Mouse (Mus musculus) 416B (cell line): ENCODE measurements around the gene Ascl5.

Source experiments
- DNase-seq: peaks from one replicate; pipeline ENCODE4 v3.0.0; 2011; ENCODE audit warnings: low read depth

Ascl5 gene

GRCm38 (mm10) chr1:136051465-136051864, 861 bp downstream of the Ascl5 start:
- peak; percentile 48 for DNase-seq

- no peak for DNase-seq
Measured at GRCm38 (mm10) chr1:136052547-136052946, 1.9 kb downstream of the Ascl5 start, which contains the start of gene Cacna1s. Cacna1s (plus strand) TSS chr1:136052750.

- no peak for DNase-seq
Measured at GRCm38 (mm10) chr1:136055771-136056170, 5.2 kb downstream of the Ascl5 start.

GRCm38 (mm10) chr1:136058594-136058993, 8.0 kb downstream of the Ascl5 start:
- DNase-seq: no peak

GRCm38 (mm10) chr1:136061041-136061789, 10.6 kb downstream of the Ascl5 start:
- DNase-seq: no peak

- DNase-seq: no peak
Measured at GRCm38 (mm10) chr1:136061790-136062141, 11.2 kb downstream of the Ascl5 start.

GRCm38 (mm10) chr1:136063991-136064390, 13.4 kb downstream of the Ascl5 start:
- DNase-seq: no peak

GRCm38 (mm10) chr1:136066621-136067020, 16.0 kb downstream of the Ascl5 start:
- DNase-seq: no peak

- no peak for DNase-seq
Measured at GRCm38 (mm10) chr1:136067579-136067978, 17.0 kb downstream of the Ascl5 start.

GRCm38 (mm10) chr1:136076086-136076485, 25.5 kb downstream of the Ascl5 start:
- DNase-seq: peak; percentile 53

GRCm38 (mm10) chr1:136077656-136078055, 27.1 kb downstream of the Ascl5 start:
- no peak for DNase-seq

- DNase-seq: no peak
Measured at GRCm38 (mm10) chr1:136081161-136081560, 30.6 kb downstream of the Ascl5 start.

GRCm38 (mm10) chr1:136085988-136086685, 35.5 kb downstream of the Ascl5 start:
- no peak for DNase-seq

GRCm38 (mm10) chr1:136089368-136090165, 39.0 kb downstream of the Ascl5 start:
- DNase-seq: no peak

GRCm38 (mm10) chr1:136093726-136094125, 43.1 kb downstream of the Ascl5 start:
- DNase-seq: no peak

GRCm38 (mm10) chr1:136094807-136095206, 44.2 kb downstream of the Ascl5 start:
- DNase-seq: no peak
